Mouse (Mus musculus) T-helper 2 cell (primary cell): ENCODE measurements around the gene Supt16.

ENCODE experiments used
- in situ Hi-C: fragments of 300-600 bp; cut with MboI, MseI; formaldehyde crosslinking; loops from one replicate; pipeline ENCODE4 v1.15.1; 2025; ENCODE audit warnings: high pct_unique_total_duplicates

Gene Supt16

DNA sequence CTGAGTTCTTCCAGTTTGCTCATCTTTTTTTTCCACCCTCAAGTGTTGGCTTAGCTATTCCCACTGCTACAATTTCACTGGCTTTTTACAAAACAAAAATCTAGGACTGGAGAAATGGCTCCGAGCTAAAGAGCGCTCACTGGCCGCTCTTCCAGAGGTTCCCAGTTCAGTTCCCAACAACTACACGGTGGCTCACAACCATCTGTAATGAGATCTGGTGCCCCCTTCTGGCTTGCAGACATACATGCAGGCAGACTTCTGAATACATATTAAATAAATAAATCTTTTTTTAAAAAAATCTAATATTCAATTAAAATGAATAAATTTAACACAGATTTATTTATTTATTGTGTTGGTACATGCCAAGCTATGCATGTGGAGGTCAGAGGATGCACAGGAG is 50.7 kb downstream of the Supt16 start:
- in situ Hi-C loops, result no loop called here

DNA sequence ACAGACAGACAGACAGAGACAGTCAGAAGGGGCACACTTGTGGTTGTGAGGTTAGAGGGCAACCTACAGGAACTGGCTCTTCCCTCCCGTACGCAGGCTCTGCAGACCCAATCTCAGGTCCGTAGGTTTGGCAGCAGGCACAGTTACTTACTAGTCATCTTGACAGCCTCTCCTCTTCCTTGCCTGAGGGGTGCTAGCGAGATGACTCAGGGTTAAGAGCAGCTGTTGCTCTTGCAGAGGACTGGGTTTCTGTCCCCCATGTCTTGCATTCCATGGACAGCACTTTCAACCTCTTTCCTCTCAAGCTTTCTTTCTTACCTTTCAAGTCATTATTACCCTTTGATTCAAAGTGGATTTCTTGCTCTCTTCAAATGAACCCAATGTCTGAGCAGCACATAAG is 53.1 kb downstream of the Supt16 start:
- in situ Hi-C loops, result no loop called here

DNA sequence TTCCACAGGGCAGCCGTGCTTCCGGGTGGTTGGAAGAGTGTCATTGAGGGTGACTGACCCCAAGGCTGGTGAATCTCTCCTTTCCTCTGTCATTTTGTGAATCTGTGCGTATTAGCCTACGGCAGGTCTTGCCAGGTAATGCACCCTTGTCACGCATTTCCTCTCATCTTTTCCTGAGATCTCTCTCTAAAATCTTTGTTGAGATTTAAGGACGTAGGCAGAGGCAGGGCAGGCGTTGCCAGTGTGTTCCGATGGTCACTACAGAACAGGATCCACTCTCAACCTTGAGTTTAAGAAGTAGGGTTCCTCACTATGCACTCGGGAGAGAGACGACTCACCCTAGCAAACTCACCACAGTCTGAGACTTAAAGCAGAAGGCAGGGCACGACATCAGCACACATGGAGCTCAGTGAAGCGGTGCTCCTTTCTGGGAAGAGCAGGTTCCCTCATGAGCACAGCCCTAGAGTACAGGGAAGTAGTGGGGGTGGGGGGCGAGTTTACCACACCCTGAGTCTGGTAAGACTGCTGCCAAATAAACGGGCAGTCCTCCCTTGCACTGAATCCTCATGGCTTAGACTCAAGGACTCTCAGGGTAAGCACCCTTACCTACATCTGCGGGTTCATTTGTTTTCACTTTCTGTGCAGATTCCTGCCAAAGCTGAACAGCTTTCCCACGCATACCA is 55.6 kb downstream of the Supt16 start:
- in situ Hi-C loops, result no loop called here

DNA sequence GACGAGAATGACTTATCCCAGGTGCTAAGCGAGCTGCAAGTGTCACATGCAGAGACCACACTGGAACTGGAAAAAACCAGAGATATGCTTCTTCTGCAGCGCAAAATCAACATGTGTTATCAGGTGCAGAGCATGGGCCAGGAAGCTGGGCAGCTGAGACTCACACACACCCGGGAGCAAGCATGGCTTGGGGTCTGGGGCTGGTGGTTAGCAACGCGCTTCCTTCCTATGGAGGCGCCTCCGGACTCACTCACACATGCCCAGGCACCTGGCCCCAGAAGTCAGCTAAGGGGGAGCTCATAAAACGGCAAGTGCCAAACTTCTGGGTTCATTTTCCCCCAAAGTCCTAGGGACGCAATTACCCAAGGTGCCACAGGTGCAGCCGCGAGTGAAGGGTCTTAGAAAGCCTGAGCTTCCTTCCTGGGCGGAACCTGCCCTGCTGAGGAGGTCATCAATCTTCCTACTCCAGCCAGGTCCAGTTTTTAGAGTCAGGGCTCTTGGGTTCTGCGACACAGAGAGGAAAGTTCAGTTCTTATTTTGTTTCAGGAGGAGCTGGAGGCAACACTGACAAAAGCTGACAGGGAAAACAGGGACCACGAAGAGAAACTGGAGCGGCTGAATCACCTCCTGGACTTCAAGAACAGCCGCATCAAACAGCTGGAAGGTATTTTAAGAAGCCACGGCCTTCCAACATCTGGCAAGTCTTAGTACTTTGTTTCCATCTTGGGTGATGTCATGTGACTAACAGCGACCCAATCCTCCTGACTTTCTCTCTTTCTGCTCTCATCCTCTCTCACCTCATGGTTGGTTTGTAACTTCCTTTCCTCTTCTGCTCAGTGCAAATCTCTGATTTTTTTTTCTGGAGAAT is 56.4 kb downstream of the Supt16 start:
- in situ Hi-C loops, result no loop called here

DNA sequence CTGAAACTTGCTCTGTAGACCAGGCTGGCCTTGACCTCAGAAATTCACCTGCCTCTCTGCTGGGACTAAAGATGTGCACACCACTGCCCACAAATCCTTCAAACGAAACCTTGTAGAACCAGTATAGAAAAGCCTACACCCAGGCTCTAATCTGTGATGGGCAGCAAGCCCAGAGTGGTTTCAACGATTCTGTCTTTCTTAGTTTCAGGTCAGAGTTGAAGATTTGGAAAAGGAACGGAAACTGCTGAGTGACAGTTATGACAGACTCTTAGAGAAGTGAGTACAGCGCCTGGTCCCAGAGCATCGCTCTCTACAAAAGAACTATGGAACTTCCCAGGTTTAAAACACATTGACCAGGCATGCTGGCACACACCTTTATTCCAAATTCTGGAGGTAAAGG is 63.6 kb downstream of the Supt16 start:
- in situ Hi-C loops, result no loop called here

DNA sequence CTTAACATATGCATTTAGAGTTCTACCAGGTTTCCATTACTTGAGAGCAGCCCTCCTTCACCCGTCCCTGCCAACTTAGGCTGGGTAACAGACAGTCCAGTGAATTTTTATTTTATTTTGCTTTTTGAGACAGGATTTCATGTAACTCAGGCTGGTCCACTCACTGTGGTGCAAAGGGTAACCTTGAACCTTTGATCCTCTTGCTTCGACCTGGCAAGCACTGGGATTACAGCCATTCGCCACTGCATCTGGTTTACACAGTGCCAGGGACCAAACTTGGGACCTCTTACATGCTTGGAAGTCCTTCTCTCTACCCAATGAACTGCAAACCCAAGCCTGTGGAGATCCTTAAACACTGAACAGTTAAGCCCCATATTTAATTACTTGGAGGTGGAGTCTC is 72.6 kb downstream of the Supt16 start:
- in situ Hi-C loops, result loop anchor here (5.0 kb wide), 1 partner anchor 223 kb away; no protein-coding TSS in a partner anchor

DNA sequence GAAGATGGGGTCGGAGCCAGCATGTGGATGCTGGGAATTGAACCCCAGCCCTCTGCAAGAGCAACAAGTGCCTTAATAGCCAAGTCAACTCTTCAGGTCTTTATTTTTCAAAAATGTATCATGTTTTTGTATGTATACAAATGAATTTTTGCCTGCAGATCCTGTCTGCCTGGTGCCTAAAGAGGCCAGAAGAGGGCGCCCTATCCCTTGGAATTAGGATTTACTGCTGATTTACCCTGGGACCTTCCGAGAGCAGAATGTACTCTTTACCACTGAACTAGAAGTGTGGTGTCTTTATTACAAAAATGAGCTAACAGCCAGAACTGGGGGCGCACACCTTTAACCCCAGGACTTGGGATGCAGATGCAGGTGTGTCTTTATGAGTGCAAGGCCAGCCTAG is 73.3 kb downstream of the Supt16 start:
- in situ Hi-C loops, result no loop called here

DNA sequence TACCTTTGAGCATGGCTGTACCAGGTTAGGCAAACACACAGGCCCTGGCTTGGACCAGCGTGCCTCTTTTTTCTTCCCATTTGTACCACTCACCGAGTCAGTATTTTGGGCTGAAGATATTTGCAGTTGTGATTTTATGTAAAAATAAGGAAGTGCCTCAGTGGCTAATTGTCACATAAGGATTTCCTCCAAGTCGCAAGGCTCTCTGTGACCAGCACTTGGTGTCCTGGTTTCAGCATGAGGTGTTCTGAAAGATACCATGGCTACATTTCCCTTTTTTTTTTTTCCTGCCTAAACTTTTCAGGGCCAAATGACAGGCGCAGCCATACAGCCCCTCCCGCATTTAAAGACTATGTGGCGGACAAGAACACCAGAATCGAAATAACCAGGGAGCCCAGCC is 77.0 kb downstream of the Supt16 start:
- in situ Hi-C loops, result no loop called here

DNA sequence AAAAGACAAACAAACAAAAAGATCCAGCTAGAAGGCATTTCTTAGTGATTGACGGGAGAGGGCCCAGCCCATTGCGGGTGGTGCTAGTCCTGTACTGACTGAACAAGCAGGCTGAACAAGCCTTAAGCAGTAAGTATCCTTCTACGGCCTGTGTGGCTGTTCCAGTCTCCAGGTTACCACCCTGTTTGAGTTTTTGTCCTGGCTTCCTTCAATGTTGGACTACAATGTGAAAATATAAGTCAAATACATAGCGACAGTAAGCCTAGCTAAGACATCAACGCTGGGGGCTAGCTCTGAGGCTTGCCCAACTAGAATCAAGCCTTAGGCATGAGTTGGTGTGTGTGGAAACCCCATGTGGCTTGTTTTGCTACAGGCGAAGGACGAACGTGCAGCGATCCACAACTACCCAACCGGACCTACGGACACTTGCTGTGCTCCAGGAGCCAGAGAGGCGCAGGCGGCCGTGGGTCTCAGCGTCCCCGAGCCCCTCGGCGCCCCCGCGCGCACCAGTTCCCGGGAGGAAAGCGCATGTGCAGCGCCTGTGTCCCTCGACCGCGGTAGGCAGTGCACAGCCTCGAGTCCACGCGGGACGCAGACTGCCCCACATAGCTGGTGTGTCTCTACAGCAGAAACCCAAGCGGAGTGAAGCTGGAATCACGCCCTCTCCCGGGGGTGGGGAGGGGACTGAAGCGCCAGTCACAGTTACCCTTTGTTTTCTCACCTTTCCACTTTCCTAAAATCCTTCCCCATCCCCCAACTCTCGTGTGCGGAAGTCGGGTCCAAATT is 78.2 kb downstream of the Supt16 start:
- in situ Hi-C loops, result no loop called here

DNA sequence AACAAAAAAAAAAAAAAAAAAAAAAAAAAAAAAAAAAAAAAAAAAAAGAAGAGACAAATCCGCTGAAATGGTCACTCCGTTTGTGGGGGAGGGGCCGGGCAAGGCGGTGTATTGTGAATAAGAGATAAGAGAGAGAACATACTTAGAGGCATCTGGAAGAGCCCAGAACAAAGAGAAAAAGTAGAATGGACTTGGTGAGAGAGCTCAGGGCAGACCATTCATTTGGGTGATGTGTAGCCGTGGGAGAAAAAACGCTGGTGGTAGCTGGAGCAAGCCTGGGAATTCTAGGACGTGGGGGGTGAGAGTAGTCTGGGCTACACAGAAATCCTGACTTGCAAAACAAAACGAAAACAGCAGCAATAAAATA is 78.8 kb downstream of the Supt16 start:
- in situ Hi-C loops, result no loop called here

DNA sequence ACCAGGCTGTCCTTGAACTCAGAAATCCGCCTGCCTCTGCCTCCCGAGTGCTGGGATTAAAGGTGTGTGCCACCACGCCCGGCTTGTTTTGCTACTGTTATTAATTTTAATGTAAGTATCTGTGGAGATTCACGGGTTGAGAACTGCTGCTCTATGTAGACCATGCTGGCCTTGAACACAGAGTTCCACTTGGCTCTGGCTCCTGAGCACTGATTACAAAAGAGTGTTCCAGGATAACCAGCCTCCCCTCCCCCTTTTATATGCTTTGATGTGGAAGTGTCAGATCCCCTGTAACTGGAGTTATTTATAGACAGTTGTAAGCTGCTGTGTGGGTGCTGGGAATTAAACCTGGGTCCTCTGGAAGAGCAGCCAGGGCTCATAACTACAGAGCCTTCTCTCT is 80.0 kb downstream of the Supt16 start:
- in situ Hi-C loops, result no loop called here

DNA sequence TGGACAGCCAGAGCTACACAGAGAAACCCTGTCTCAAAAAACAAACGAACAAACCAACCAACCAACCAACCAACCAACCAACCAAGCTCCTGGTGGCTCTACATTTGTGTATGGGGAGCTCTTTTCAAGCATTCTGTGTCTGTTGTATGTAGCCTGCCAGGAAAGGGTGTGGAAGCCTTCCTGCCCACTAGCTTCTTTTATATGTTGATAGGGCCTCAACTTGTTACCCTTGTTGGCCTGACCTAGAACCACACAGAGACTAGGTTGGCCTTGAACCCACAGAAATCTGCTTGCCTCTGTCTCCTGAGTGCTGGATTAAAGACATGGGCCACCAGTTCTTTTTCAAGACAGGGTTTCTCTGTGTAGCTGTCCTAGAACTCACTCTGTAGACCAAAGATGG is 83.1 kb downstream of the Supt16 start:
- in situ Hi-C loops, result no loop called here
